Mouse (Mus musculus) liver, embryonic 11.5 days (tissue): ENCODE results near the gene Slmap. TPM values are rescaled to one million over a fixed set of nuclear protein-coding genes. Genes with fewer than 3 reads are reported as not detected.

Experiments
- ATAC-seq: fragments of 200-750 bp; cut with Nextera tagmentation; replicated peaks from 2 replicates; pipeline ENCODE4 v1.8.0; 2017; ENCODE audit warnings: moderate number of reproducible peaks, mild to moderate bottlenecking, moderate TSS enrichment, moderate library complexity; ENCODE audit not compliant: low FRiP score
- DNase-seq: peaks from one replicate; pipeline ENCODE4 v3.0.0-alpha.2; 2017; ENCODE audit warnings: low spot score
- H3K27ac ChIP-seq: fragments of 300-500 bp; sonication (generic); 2 replicates; pipeline ENCODE4 v1.5.1; 2014; ENCODE audit warnings: mild to moderate bottlenecking, low read depth, low read length, control low read depth
- H3K27me3 ChIP-seq: fragments of 300-500 bp; sonication (generic); replicated peaks from 2 replicates; pipeline ENCODE4 v1.6.1; 2014; ENCODE audit warnings: low read length, mixed read lengths; ENCODE audit not compliant: control insufficient read depth, insufficient read depth
- H3K36me3 ChIP-seq: fragments of 300-500 bp; sonication (generic); 2 replicates; pipeline ENCODE4 v1.6.1; 2014; ENCODE audit warnings: mild to moderate bottlenecking, low read length, moderate library complexity, mixed read lengths; ENCODE audit not compliant: control insufficient read depth, insufficient read depth
- H3K4me1 ChIP-seq: fragments of 300-500 bp; sonication (generic); replicated peaks from 2 replicates; pipeline ENCODE4 v1.6.1; 2014; ENCODE audit warnings: low read length, mixed read lengths; ENCODE audit not compliant: control insufficient read depth, insufficient read depth
- H3K4me2 ChIP-seq: fragments of 300-500 bp; sonication (generic); 2 replicates; pipeline ENCODE4 v1.6.1; 2014; ENCODE audit warnings: mild to moderate bottlenecking, control low read depth, moderate library complexity
- H3K4me3 ChIP-seq: fragments of 300-500 bp; sonication (generic); 2 replicates; pipeline ENCODE4 v1.5.1; 2014; ENCODE audit warnings: low read depth, low read length, control low read depth
- H3K9ac ChIP-seq: fragments of 300-500 bp; sonication (generic); 2 replicates; pipeline ENCODE4 v1.6.1; 2014; ENCODE audit warnings: low read depth, low read length, control low read depth
- H3K9me3 ChIP-seq: fragments of 300-500 bp; sonication (generic); 2 replicates; pipeline ENCODE4 v1.6.1; 2016; ENCODE audit warnings: low read length, inconsistent platforms, mixed read lengths; ENCODE audit not compliant: control insufficient read depth
- WGBS: fragments of 180-500 bp; shearing (Covaris S2); extraction: QIAGEN DNeasy Blood & Tissue Kit; methylation state at CpG from one replicate; pipeline ENCODE4 v1.1.7; 2014; 5-methylcytosine and 5-hydroxymethylcytosine counted together
- polyA plus RNA-seq: library from polyadenylated mRNA; unstranded; fragments of >200 nt; fragmentation: Nextera tagmentation; extraction: Ambion mirVana; gene quantifications from 2 replicates; pipeline ENCODE4 v1.2.1, GENCODE M21; 2014

The Slmap gene
- polyA plus RNA-seq, 1 experiment from 2014 or later: 27.5 TPM

GRCm38 (mm10) chr14:26500136-26500933, 34.4 kb downstream of the Slmap start:
- Histone ChIP-seq H3K27me3 (no peaks in the 10 kb centered on the region), H3K4me2 (no peak overlapping the region), H3K27ac (no peak overlapping the region), H3K4me1 (no peaks in the 10 kb centered on the region), H3K9ac (no peak overlapping the region), H3K9me3 (no peaks in the 10 kb centered on the region), H3K4me3 (no peak overlapping the region), H3K36me3 (no peaks in the 10 kb centered on the region; the same call in 1 of the 2 replicates)
- 89% methylated on average over 2 of the region's 2 CpGs for WGBS
- DNase-seq (no peak), ATAC-seq (no peak)

- 92% methylated on average over 1 of the region's 1 CpGs for WGBS
- DNase-seq: no peak
These were observed 39.7 kb downstream of the Slmap start for GRCm38 (mm10) chr14:26495021-26495420.

GRCm38 (mm10) chr14:26491150-26491549, 43.6 kb downstream of the Slmap start:
- Histone ChIP-seq H3K9me3 (no peaks in the 10 kb centered on the region), H3K27me3 (no peaks in the 10 kb centered on the region), H3K4me1 (no peaks in the 10 kb centered on the region; the same call in 1 of the 2 replicates), H3K4me2 (no peak overlapping the region), H3K4me3 (no peak overlapping the region), H3K9ac (no peak overlapping the region), H3K27ac (no peak overlapping the region), H3K36me3 (no peaks in the 10 kb centered on the region)
- 19% methylated on average over 2 of the region's 2 CpGs for WGBS
- peak; percentile 58 for DNase-seq
- peak; percentile 77 for ATAC-seq

More at GRCm38 (mm10) chr14:26495021-26495420, 39.7 kb downstream of the Slmap start:
- no peaks in the 10 kb centered on the region; the same call in 1 of the 2 replicates for H3K36me3 ChIP-seq
- no peak for ATAC-seq
- H3K27ac ChIP-seq: no peak overlapping the region
- H3K4me1 ChIP-seq: no peaks in the 10 kb centered on the region
- H3K9ac ChIP-seq: no peak overlapping the region
- H3K27me3 ChIP-seq: no peaks in the 10 kb centered on the region
- no peaks in the 10 kb centered on the region for H3K9me3 ChIP-seq
- H3K4me3 ChIP-seq: no peak overlapping the region
- no peak overlapping the region for H3K4me2 ChIP-seq

GRCm38 (mm10) chr14:26488329-26489020, 46.3 kb downstream of the Slmap start:
- no peak for ATAC-seq
- Histone ChIP-seq H3K4me2 (no peak overlapping the region), H3K4me3 (no peak overlapping the region), H3K9ac (no peak overlapping the region), H3K27ac (no peak overlapping the region), H3K27me3 (no peaks in the 10 kb centered on the region), H3K4me1 (no peaks in the 10 kb centered on the region; the same call in 1 of the 2 replicates), H3K9me3 (no peaks in the 10 kb centered on the region), H3K36me3 (no peaks in the 10 kb centered on the region)
- no peak for DNase-seq
- WGBS: 76% methylated on average over 9 of the region's 9 CpGs

- no peaks in the 10 kb centered on the region for H3K27me3 ChIP-seq
- DNase-seq: no peak
- H3K9ac ChIP-seq: no peak overlapping the region
- no peaks in the 10 kb centered on the region; the same call in 1 of the 2 replicates for H3K4me1 ChIP-seq
- ATAC-seq: no peak
- H3K4me2 ChIP-seq: no peak overlapping the region
- WGBS: 58% methylated on average over 8 of the region's 8 CpGs
- no peaks in the 10 kb centered on the region for H3K36me3 ChIP-seq
- no peaks in the 10 kb centered on the region for H3K9me3 ChIP-seq
- H3K4me3 ChIP-seq: no peak overlapping the region
- H3K27ac ChIP-seq: no peak overlapping the region
These were observed 48.1 kb downstream of the Slmap start for GRCm38 (mm10) chr14:26486416-26487198.

GRCm38 (mm10) chr14:26481457-26481856, 53.3 kb downstream of the Slmap start:
- Histone ChIP-seq H3K4me3 (no peak overlapping the region), H3K36me3 (no peaks in the 10 kb centered on the region), H3K9me3 (no peaks in the 10 kb centered on the region), H3K4me2 (no peak overlapping the region), H3K9ac (no peak overlapping the region), H3K27ac (no peak overlapping the region), H3K4me1 (no peaks in the 10 kb centered on the region), H3K27me3 (no peaks in the 10 kb centered on the region)
- DNase-seq (no peak), ATAC-seq (no peak)
- 80% methylated on average over 1 of the region's 1 CpGs for WGBS

- H3K9me3 ChIP-seq: no peaks in the 10 kb centered on the region
- H3K9ac ChIP-seq: no peak overlapping the region
- WGBS: 93% methylated on average over 5 of the region's 5 CpGs
- DNase-seq (no peak), ATAC-seq (no peak)
- H3K36me3 ChIP-seq: no peaks in the 10 kb centered on the region
- no peak overlapping the region for H3K4me2 ChIP-seq
- no peaks in the 10 kb centered on the region for H3K27me3 ChIP-seq
- H3K4me1 ChIP-seq: no peaks in the 10 kb centered on the region
- no peak overlapping the region for H3K4me3 ChIP-seq
- no peak overlapping the region for H3K27ac ChIP-seq
These were observed 57.0 kb downstream of the Slmap start for GRCm38 (mm10) chr14:26477738-26478137.

GRCm38 (mm10) chr14:26476391-26476790, 58.3 kb downstream of the Slmap start:
- H3K36me3 ChIP-seq: no peaks in the 10 kb centered on the region
- no peaks in the 10 kb centered on the region for H3K4me1 ChIP-seq
- H3K4me3 ChIP-seq: no peak overlapping the region
- ATAC-seq (no peak), DNase-seq (no peak)
- no peaks in the 10 kb centered on the region for H3K27me3 ChIP-seq
- no peak overlapping the region for H3K4me2 ChIP-seq
- no peak overlapping the region for H3K9ac ChIP-seq
- WGBS: 76% methylated on average over 2 of the region's 2 CpGs
- H3K27ac ChIP-seq: no peak overlapping the region
- no peaks in the 10 kb centered on the region for H3K9me3 ChIP-seq
